Mouse (Mus musculus) frontal cortex, postnatal 14 days (tissue): ENCODE measurements around the gene Spdef.

Experiments used
- DNase-seq, 2 experiments: peaks; one replicate each; pipeline ENCODE4 v3.0.0; 2022; ENCODE audit warnings: low spot score in 2 of 2

The Spdef gene

GRCm38 (mm10) chr17:27678924-27679813 lies 49.6 kb downstream of the Spdef start:
- no peak for DNase-seq

- DNase-seq: no peak
Observed at GRCm38 (mm10) chr17:27677756-27678155, 51.0 kb downstream of the Spdef start.

GRCm38 (mm10) chr17:27676270-27676669 lies 52.5 kb downstream of the Spdef start:
- no peak for DNase-seq

- DNase-seq: no peak
Observed at GRCm38 (mm10) chr17:27675453-27675852, 53.3 kb downstream of the Spdef start.

- no peak for DNase-seq
Observed at GRCm38 (mm10) chr17:27673945-27674344, 54.8 kb downstream of the Spdef start.

- no peak for DNase-seq
Observed at GRCm38 (mm10) chr17:27671720-27672119, 57.0 kb downstream of the Spdef start.
